ENCODE assay signal across 10 mouse cellular contexts in genomic region chr6:54126993-54127697, GRCm38 (mm10).
DNase-seq lines count a peak whose midpoint lies in the region; ATAC-seq and TF ChIP-seq lines count a peak whose summit lies in the region.
"Had no signal": no experiment of that assay in that cellular context is flagged by ENCODE, and none has a peak within 500 bp of the region (broad histone marks: within the 10 kb centered on the region; RNA-seq: fewer than 3 reads in every experiment).

No protein-coding gene starts in this region.

- TF ChIP-seq CTCF in spleen, adult 2 months (IDR thresholded peaks at IDR 0.05; ENCODE audit: extremely low read depth, insufficient read depth, insufficient read length, insufficient replicate concordance), result no peak

- H3K9me3 ChIP-seq in forebrain, embryonic 12.5 days, result no peaks in the 10 kb centered on the region
- no peaks in the 10 kb centered on the region for H3K9me3 ChIP-seq in forebrain, embryonic 10.5 days
- no peaks in the 10 kb centered on the region for H3K9me3 ChIP-seq in megakaryocyte, embryonic 14.5 days
- H3K9me3 ChIP-seq: embryonic facial prominence, embryonic 10.5 days had no signal

- peaks cover 4% of the 10 kb centered on the region; the same call in 1 of the 2 replicates for H3K27me3 ChIP-seq in forebrain, embryonic 12.5 days
- no peaks in the 10 kb centered on the region for H3K27me3 ChIP-seq in forebrain, embryonic 10.5 days (ENCODE audit: poor library complexity, severe bottlenecking)
- no peaks in the 10 kb centered on the region for H3K27me3 ChIP-seq in spleen, adult 2 months (ENCODE audit: control insufficient read depth, insufficient read depth, low read length)
- H3K27me3 ChIP-seq in megakaryocyte, embryonic 14.5 days (replicated peaks), result peaks cover 2% of the 10 kb centered on the region

- H3K9ac ChIP-seq in forebrain, embryonic 12.5 days, result no peak overlapping the region

- TF ChIP-seq POLR2A in spleen, adult 2 months (IDR thresholded peaks at IDR 0.05; ENCODE audit: low read depth, low read length), result no peak

- H3K36me3 ChIP-seq in forebrain, embryonic 12.5 days (replicated peaks), result no peaks in the 10 kb centered on the region
- no peaks in the 10 kb centered on the region for H3K36me3 ChIP-seq in forebrain, embryonic 10.5 days (replicated peaks)
- H3K36me3 ChIP-seq in spleen, adult 2 months (ENCODE audit: control insufficient read depth, insufficient read depth, low read length), result no peaks in the 10 kb centered on the region
- no peaks in the 10 kb centered on the region for H3K36me3 ChIP-seq in megakaryocyte, embryonic 14.5 days (replicated peaks; ENCODE audit: low read length)
- H3K36me3 ChIP-seq: embryonic facial prominence, embryonic 10.5 days had no signal

- WGBS in forebrain, embryonic 12.5 days, result 81% methylated on average over 11 of the region's 11 CpGs
- 89% methylated on average over 11 of the region's 11 CpGs for WGBS in forebrain, embryonic 10.5 days
- WGBS in spleen, adult 2 months, result 18% methylated on average over 11 of the region's 11 CpGs

- peaks cover 17% of the 10 kb centered on the region for H3K4me1 ChIP-seq in forebrain, embryonic 12.5 days
- peaks cover 4% of the 10 kb centered on the region; the same call in 1 of the 2 replicates for H3K4me1 ChIP-seq in forebrain, embryonic 10.5 days
- H3K4me1 ChIP-seq in spleen, adult 2 months (ENCODE audit: control insufficient read depth, insufficient read depth, insufficient read length), result peaks cover 6% of the 10 kb centered on the region; the same call in 1 of the 2 replicates
- H3K4me1 ChIP-seq in megakaryocyte, embryonic 14.5 days, result peaks cover 66% of the 10 kb centered on the region
- H3K4me1 ChIP-seq: embryonic facial prominence, embryonic 10.5 days had no signal

- no peak overlapping the region for H3K4me2 ChIP-seq in forebrain, embryonic 12.5 days

- no peak overlapping the region for H3K4me3 ChIP-seq in forebrain, embryonic 12.5 days (replicated peaks)
- H3K4me3 ChIP-seq in forebrain, embryonic 10.5 days, result no peak overlapping the region
- peak overlapping the region; percentile 20; the same call in 1 of the 2 replicates for H3K4me3 ChIP-seq in spleen, adult 2 months (ENCODE audit: extremely low read depth, insufficient read depth, insufficient read length)
- H3K4me3 ChIP-seq in megakaryocyte, embryonic 14.5 days (replicated peaks), result peak overlapping the region; percentile 42
- H3K4me3 ChIP-seq: embryonic facial prominence, embryonic 10.5 days had no signal

- DNase-seq in forebrain, embryonic 10.5 days (ENCODE audit: extremely low spot score, low spot score), result no peak
- DNase-seq in spleen, adult 2 months (ENCODE audit: low read depth in 1 of 2, low spot score in 2 of 2), result no peak
- no peak for DNase-seq in spleen, postnatal 4 days (ENCODE audit: low spot score in 2 of 2)
- DNase-seq in thymus, postnatal 36 days, result peak; percentile 19 to 59
- no peak for DNase-seq in heart, adult 11 months
- DNase-seq in lung, adult 18-20 months, result no peak

- 0 out of 2 replicates have a peak, but pooled peaks have one; percentile 36 for ATAC-seq in forebrain, embryonic 12.5 days (ENCODE audit: low FRiP score)
- ATAC-seq: intestine, postnatal 0 days had no signal

- 0 out of 2 replicates have a peak overlapping the region, but pooled peaks have one; percentile 36 for H3K27ac ChIP-seq in forebrain, embryonic 12.5 days
- H3K27ac ChIP-seq in forebrain, embryonic 10.5 days, result no peak overlapping the region
- H3K27ac ChIP-seq in spleen, adult 2 months (ENCODE audit: insufficient read depth, low read length), result no peak overlapping the region
- H3K27ac ChIP-seq: embryonic facial prominence, embryonic 10.5 days had no signal

Comparison
In these comparisons a context has a peak if more than half of its experiments do, and no peak if none do; other contexts are left out.
1. H3K4me3 ChIP-seq: peak in spleen, adult 2 months (single experiment) and megakaryocyte, embryonic 14.5 days (single experiment); none in forebrain, embryonic 12.5 days (single experiment) and forebrain, embryonic 10.5 days (single experiment).
2. DNase-seq: peak in thymus, postnatal 36 days (2 of 2); none in forebrain, embryonic 10.5 days (single experiment), spleen, adult 2 months (0 of 2), spleen, postnatal 4 days (0 of 2), heart, adult 11 months (single experiment) and lung, adult 18-20 months (0 of 2).